Mouse (Mus musculus) midbrain, postnatal 0 days (tissue): ENCODE results near the gene Usf3. TPM values are rescaled to one million over a fixed set of nuclear protein-coding genes. Genes with fewer than 3 reads are reported as not detected.

Source experiments
- ATAC-seq: fragments of 200-750 bp; cut with Nextera tagmentation; 2 replicates; pipeline ENCODE4 v1.8.0; 2017; ENCODE audit warnings: moderate number of reproducible peaks, mild to moderate bottlenecking, moderate TSS enrichment, moderate library complexity; ENCODE audit not compliant: low FRiP score
- DNase-seq: peaks from one replicate; pipeline ENCODE4 v3.0.0-alpha.2; 2015; ENCODE audit warnings: low spot score
- H3K27ac ChIP-seq: fragments of 300-500 bp; sonication (generic); 2 replicates; pipeline ENCODE4 v1.5.1; 2014; ENCODE audit warnings: low read depth, mild to moderate bottlenecking, low read length, mixed read lengths
- H3K27me3 ChIP-seq: fragments of 300-500 bp; sonication (generic); 2 replicates; pipeline ENCODE4 v1.6.1; 2014; ENCODE audit warnings: low read length, control low read depth, mixed read lengths; ENCODE audit not compliant: insufficient read depth
- H3K36me3 ChIP-seq: fragments of 300-500 bp; sonication (generic); 2 replicates; pipeline ENCODE4 v1.6.1; 2014; ENCODE audit warnings: low read length, control low read depth, mixed read lengths; ENCODE audit not compliant: insufficient read depth
- H3K4me1 ChIP-seq: fragments of 300-500 bp; sonication (generic); 2 replicates; pipeline ENCODE4 v1.6.1; 2014; ENCODE audit warnings: mild to moderate bottlenecking, control low read depth, antibody characterized with exemption, low read length, mixed read lengths; ENCODE audit not compliant: insufficient read depth
- H3K4me2 ChIP-seq: fragments of 300-500 bp; sonication (generic); 2 replicates; pipeline ENCODE4 v1.6.1; 2014; ENCODE audit warnings: low read depth, mild to moderate bottlenecking, low read length, mixed read lengths; ENCODE audit not compliant: poor library complexity, severe bottlenecking
- H3K4me3 ChIP-seq: fragments of 300-500 bp; sonication (generic); 2 replicates; pipeline ENCODE4 v1.5.1; 2014; ENCODE audit warnings: low read depth, mild to moderate bottlenecking, low read length, moderate library complexity
- H3K9ac ChIP-seq: fragments of 300-500 bp; sonication (generic); replicated peaks from 2 replicates; pipeline ENCODE4 v1.6.1; 2014; ENCODE audit warnings: mild to moderate bottlenecking, low read length, moderate library complexity, mixed read lengths; ENCODE audit not compliant: poor library complexity, severe bottlenecking
- H3K9me3 ChIP-seq: fragments of 300-500 bp; sonication (generic); 2 replicates; pipeline ENCODE4 v1.6.1; 2016; ENCODE audit warnings: low read length, control low read depth
- CTCF ChIP-seq: IDR thresholded peaks from 2 replicates; pipeline ENCODE4 v1.5.1; 2016; ENCODE audit warnings: antibody characterized with exemption, mild to moderate bottlenecking
- WGBS: fragments of 180-500 bp; shearing (Covaris S2); extraction: QIAGEN DNeasy Blood & Tissue Kit; methylation state at CpG from one replicate; pipeline ENCODE4 v1.1.7; 2014; 5-methylcytosine and 5-hydroxymethylcytosine counted together
- polyA plus RNA-seq: library from polyadenylated mRNA; unstranded; fragments of >200 nt; fragmentation: Nextera tagmentation; extraction: Ambion mirVana; gene quantifications from 2 replicates; pipeline ENCODE4 v1.2.1, GENCODE M21; 2015
- total RNA-seq: library from RNA; depleted of rRNA; stranded (reverse); fragments of >200 nt; gene quantifications from 2 replicates; pipeline ENCODE4 v1.2.3, GENCODE M21; 2014

Gene Usf3
- total and polyA plus RNA-seq, 2 experiments from 2014 or later, result 1.5 to 12.0 TPM

- Histone ChIP-seq H3K4me3 (no peak overlapping the region), H3K36me3 (no peaks in the 10 kb centered on the region), H3K27ac (no peak overlapping the region), H3K9me3 (no peaks in the 10 kb centered on the region), H3K4me1 (no peaks in the 10 kb centered on the region), H3K27me3 (no peaks in the 10 kb centered on the region), H3K4me2 (no peak overlapping the region), H3K9ac (no peak overlapping the region)
- no peak for ATAC-seq
- DNase-seq, result no peak
- 65% methylated on average over 3 of the region's 3 CpGs for WGBS
- no peak for TF ChIP-seq CTCF
Measured at GRCm38 (mm10) chr16:44165182-44165581, 7.9 kb upstream of the Usf3 start.

GRCm38 (mm10) chr16:44168990-44169389 is 4.1 kb upstream of the Usf3 start:
- no peaks in the 10 kb centered on the region for H3K9me3 ChIP-seq
- no peaks in the 10 kb centered on the region for H3K36me3 ChIP-seq
- no peaks in the 10 kb centered on the region for H3K27me3 ChIP-seq
- H3K9ac ChIP-seq, result no peak overlapping the region
- TF ChIP-seq CTCF, result no peak
- 87% methylated on average over 4 of the region's 4 CpGs for WGBS
- no peak for DNase-seq
- no peak overlapping the region for H3K4me2 ChIP-seq
- H3K27ac ChIP-seq, result no peak overlapping the region
- ATAC-seq, result no peak
- H3K4me1 ChIP-seq, result no peaks in the 10 kb centered on the region
- H3K4me3 ChIP-seq, result no peak overlapping the region

- TF ChIP-seq CTCF, result peak; percentile 74
- H3K36me3 ChIP-seq, result no peaks in the 10 kb centered on the region
- no peaks in the 10 kb centered on the region for H3K27me3 ChIP-seq
- DNase-seq (peak; percentile 98), ATAC-seq (peak; percentile 100)
- under 1% methylated on average over 26 of the region's 26 CpGs for WGBS
- H3K9ac ChIP-seq, result peak overlapping the region; percentile 83; the same call in 1 of the 2 replicates
- H3K4me1 ChIP-seq, result peaks cover 8% of the 10 kb centered on the region; the same call in 1 of the 2 replicates
- no peaks in the 10 kb centered on the region for H3K9me3 ChIP-seq
- H3K27ac ChIP-seq, result peak overlapping the region; percentile 55; the same call in 1 of the 2 replicates
- peak overlapping the region; percentile 95 for H3K4me3 ChIP-seq
- H3K4me2 ChIP-seq, result peak overlapping the region; percentile 79
Measured at GRCm38 (mm10) chr16:44172297-44173154, 520 bp upstream of the Usf3 start.

GRCm38 (mm10) chr16:44173966-44174530 is 1.0 kb downstream of the Usf3 start:
- H3K27ac ChIP-seq, result 0 out of 2 replicates have a peak overlapping the region, but pooled peaks have one; percentile 79
- peaks cover 8% of the 10 kb centered on the region; the same call in 1 of the 2 replicates for H3K4me1 ChIP-seq
- H3K9ac ChIP-seq, result peak overlapping the region; percentile 83; the same call in 1 of the 2 replicates
- H3K36me3 ChIP-seq, result no peaks in the 10 kb centered on the region
- ATAC-seq, result no peak
- H3K4me3 ChIP-seq, result peak overlapping the region; percentile 95
- no peaks in the 10 kb centered on the region for H3K27me3 ChIP-seq
- no peak for TF ChIP-seq CTCF
- peak overlapping the region; percentile 79 for H3K4me2 ChIP-seq
- no peaks in the 10 kb centered on the region for H3K9me3 ChIP-seq
- WGBS, result 21% methylated on average over 7 of the region's 7 CpGs
- no peak for DNase-seq

GRCm38 (mm10) chr16:44175001-44175400 is 2.0 kb downstream of the Usf3 start:
- H3K4me3 ChIP-seq, result no peak overlapping the region
- H3K4me1 ChIP-seq, result peaks cover 8% of the 10 kb centered on the region; the same call in 1 of the 2 replicates
- TF ChIP-seq CTCF, result no peak
- 74% methylated on average over 1 of the region's 1 CpGs for WGBS
- DNase-seq (no peak), ATAC-seq (no peak)
- H3K27ac ChIP-seq, result no peak overlapping the region
- no peak overlapping the region for H3K9ac ChIP-seq
- no peaks in the 10 kb centered on the region for H3K36me3 ChIP-seq
- H3K9me3 ChIP-seq, result no peaks in the 10 kb centered on the region
- no peaks in the 10 kb centered on the region for H3K27me3 ChIP-seq
- no peak overlapping the region for H3K4me2 ChIP-seq

- no peak for ATAC-seq
Measured at GRCm38 (mm10) chr16:44176511-44176910, 3.5 kb downstream of the Usf3 start.

More at GRCm38 (mm10) chr16:44176511-44176910, 3.5 kb downstream of the Usf3 start:
- no peaks in the 10 kb centered on the region for H3K27me3 ChIP-seq
- no peak overlapping the region for H3K9ac ChIP-seq
- no peak overlapping the region for H3K27ac ChIP-seq
- no peak overlapping the region for H3K4me2 ChIP-seq
- DNase-seq, result no peak
- H3K4me1 ChIP-seq, result peaks cover 8% of the 10 kb centered on the region; the same call in 1 of the 2 replicates
- 98% methylated on average over 2 of the region's 2 CpGs for WGBS
- no peak for TF ChIP-seq CTCF
- no peaks in the 10 kb centered on the region for H3K36me3 ChIP-seq
- no peaks in the 10 kb centered on the region for H3K9me3 ChIP-seq
- no peak overlapping the region for H3K4me3 ChIP-seq
